Mouse (Mus musculus) common myeloid progenitor, adult 5-6 weeks (primary cell): ENCODE data around the gene Afmid. TPM values are rescaled to one million over a fixed set of nuclear protein-coding genes. Genes with fewer than 3 reads are reported as not detected.
A peak's percentile ranks its signal among the peaks of the same experiment; 100 is the strongest.
"Not testable (repeated sequence)": the region's sequence is repeated elsewhere in the genome, so short reads cannot be mapped to it uniquely, and the experiment has no call there.

Experiments used
- ATAC-seq: replicated peaks from 2 replicates; pipeline ENCODE4 v1.8.0; 2016; ENCODE audit warnings: low read depth, mild to moderate bottlenecking, moderate TSS enrichment, inconsistent platforms; ENCODE audit not compliant: poor library complexity, severe bottlenecking
- total RNA-seq: library from RNA; stranded (forward); fragments of 200-1000, 187-1606 nt; gene quantifications from 2 replicates; pipeline ENCODE4 v1.2.3, GENCODE M21; 2017

Gene Afmid
- total RNA-seq, 1 experiment from 2014 or later, result 0.27 TPM

GRCm38 (mm10) chr11:117792281-117792888, 33.3 kb upstream of the Afmid start:
- peak; percentile 76 for ATAC-seq

- ATAC-seq, result no peak
Observed at GRCm38 (mm10) chr11:117794035-117794551, 31.6 kb upstream of the Afmid start.

DNA sequence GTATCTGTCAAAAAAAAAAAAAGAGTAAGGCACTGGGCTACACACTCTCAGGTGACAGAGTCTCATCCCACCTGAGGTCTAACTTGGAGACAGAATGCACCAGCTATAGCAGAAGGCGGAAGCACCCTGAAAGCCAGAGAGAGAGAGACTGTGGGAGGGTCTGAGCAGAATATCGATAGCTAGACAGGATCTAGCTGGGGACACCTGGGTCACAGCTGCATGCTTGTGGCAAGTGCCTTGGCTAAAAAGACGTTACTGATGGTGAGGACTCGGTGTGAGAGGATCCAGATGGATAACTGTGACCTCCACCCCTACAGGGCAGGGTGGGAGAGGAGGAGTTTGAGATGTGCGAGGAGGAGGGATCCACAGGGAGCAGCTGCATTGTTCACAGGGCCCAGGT, 28.8 kb upstream of the Afmid start:
- ATAC-seq, result no peak

GRCm38 (mm10) chr11:117797511-117798159, 28.1 kb upstream of the Afmid start, which contains the start of gene 6030468B19Rik:
Gene 6030468B19Rik (plus strand): TSS chr11:117797660.
- peak; percentile 30; the same call in 1 of the 2 replicates for ATAC-seq

- peak; percentile 48 for ATAC-seq
Observed at GRCm38 (mm10) chr11:117798160-117798541, 27.6 kb upstream of the Afmid start.

DNA sequence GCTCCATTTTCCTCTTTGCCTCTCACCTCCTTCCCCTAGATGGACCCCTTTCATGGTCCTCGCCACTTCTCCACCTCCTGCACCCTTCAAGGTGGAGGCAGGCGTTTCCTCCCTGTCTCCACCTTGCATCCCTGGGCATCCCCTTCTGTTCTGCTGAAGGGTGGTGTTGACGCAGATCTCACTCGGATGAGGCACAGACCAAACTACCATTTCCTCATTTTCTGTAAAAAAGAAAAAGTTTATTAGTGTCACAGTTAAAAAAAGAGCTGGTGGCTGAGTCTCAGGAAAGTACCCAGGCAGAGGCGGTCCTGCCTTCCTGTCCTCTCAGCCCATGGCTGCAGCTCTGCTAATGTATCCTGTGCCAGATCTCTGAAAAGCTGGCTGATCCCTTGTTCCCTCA, 26.6 kb upstream of the Afmid start:
- ATAC-seq, result peak; percentile 13

DNA sequence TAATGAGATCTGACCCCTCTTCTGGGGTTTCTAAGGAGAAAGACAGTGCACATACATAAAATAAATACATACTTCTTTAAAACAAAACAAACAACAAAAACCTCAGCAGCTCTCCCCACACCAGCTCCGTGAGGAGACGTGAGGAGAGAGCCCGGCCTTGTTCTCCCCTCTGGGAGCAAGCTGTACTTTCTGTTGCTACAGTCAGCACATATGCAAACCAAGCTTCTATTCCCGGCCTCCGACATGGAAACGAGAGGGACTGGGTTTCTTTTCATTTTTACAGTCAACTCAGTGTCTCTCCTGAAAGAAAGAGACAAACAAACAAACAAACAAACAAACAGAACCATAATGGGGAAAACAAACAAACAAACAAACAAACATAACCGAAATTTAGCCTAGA, 25.7 kb upstream of the Afmid start:
- no peak for ATAC-seq

- no peak for ATAC-seq
Observed at GRCm38 (mm10) chr11:117801650-117802049, 24.1 kb upstream of the Afmid start.

DNA sequence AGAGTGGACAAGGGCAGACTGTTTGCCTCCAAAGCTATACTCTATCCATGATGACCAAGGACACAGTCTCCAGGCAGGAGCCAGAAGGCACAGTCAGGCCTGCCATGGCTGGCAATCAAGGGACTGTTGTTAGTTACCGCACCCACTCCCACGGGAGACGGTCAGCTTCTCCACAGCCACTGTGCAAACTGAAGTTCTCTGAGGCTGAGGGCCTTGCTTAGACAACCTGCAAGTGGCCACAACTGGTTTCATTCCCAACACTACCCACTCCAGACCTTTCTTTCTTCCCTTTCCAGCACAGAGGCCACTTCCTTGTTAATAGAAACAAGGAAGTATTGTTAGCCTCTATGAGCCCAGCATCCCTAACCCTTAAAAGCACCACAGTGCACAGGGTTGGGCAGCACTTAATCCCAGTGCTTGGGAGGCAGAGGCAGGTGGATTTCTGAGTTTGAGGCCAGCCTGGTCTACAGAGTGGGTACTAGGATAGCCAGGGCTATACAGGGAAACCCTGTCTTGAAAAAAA, 22.5 kb upstream of the Afmid start:
- ATAC-seq, result no peak

DNA sequence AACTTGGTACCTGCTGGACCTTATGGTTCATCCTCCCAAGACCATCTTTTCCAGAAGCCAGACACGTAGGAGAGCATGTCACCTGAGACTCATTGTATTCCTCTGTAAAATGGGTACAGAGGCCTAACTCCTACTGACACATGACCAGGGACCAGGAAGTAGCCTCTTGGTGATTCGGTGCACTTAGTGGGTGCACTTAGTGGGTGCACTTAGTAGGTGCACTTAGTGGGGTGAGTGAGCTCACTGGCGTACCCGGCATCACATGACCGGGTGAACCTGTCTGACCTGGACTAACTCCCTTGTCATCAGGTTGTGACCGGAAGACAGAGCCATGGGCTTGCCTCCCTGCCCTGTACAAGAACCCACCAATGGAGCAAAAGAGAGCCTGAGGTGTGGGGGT, 18.9 kb upstream of the Afmid start:
- no peak for ATAC-seq

DNA sequence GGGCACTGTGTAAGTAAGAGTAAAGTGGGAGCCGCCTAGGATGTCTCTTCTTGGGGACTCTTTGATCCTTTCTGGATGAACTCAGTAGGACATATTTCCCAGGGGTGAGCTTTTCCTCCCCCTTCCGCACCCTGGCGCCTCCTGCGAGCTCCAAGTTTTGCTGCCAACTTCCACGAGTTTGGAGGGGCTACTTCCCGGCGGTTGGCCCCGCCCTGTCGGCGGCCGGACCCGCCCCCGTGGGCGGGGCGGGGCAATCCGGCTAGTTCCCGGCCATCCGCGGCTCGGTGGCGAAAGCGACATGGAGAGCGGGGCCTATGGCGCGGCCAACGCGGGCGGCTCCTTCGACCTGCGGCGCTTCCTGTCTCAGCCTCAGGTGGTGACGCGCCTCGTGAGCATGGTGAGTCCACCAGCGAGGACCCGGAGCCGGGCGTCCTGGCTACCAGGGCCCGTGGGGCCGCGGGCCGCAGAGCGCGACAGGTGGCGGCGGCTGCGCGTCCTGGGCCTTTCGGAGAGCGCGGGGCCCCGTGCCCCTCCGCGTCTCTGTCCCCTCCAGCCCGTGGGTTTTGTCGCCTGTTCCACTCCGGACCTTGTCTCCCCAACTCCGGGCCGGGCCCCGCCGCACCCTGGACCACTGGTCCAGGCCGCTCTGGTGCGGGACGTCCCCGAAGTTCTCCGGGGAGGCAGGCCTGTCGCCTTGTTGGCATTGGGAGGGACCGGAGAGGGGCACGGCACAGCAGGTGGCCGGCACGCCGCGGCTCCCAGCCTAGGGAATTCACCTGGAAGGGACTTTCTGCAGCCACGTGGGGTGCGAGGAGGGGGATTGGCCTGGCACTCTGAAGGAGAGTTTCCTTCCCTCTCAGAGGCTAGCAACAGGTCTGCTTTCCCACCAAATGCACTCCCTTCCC, 16.1 kb upstream of the Afmid start, which contains the start of the genes Gm20708 and Syngr2:
Gene Gm20708, plus strand, starts transcription at position 262 of the 905 bp plus-strand sequence.
Gene Syngr2, plus strand, starts transcription at position 262 of the 905 bp plus-strand sequence.
- peak; percentile 27 for ATAC-seq

DNA sequence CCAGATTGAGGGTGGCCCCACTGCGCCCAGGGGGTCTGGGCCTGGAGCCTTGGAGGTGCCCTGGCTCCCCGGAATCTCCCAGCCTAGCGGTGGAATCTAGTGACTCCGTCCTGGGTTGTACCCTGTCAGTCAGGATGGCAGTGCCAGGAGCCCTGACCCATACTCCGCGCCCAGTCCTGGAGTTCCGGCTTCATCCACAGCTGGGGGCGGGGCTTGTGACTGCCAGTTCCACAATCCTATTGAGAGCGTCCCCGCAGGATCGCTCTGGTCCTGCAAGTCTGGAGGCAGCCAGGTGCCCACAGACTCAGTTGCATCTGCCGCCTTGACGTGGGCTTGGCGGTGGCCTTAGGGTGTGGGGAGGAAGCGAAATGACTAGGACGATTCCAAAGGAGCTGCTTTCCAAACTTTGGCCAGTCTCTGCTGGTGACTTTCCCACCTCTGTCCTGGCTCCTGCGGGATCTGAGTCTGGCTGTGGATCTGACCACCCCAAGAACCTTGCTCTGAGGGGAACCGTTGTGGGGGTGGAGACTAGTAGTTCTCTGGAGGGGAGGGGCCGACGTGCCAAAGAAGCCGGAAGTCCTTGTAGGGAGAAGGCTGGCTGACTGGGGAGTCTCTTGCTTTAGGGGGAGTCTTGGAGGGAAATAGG, 15.2 kb upstream of the Afmid start:
- peak; percentile 75 for ATAC-seq

DNA sequence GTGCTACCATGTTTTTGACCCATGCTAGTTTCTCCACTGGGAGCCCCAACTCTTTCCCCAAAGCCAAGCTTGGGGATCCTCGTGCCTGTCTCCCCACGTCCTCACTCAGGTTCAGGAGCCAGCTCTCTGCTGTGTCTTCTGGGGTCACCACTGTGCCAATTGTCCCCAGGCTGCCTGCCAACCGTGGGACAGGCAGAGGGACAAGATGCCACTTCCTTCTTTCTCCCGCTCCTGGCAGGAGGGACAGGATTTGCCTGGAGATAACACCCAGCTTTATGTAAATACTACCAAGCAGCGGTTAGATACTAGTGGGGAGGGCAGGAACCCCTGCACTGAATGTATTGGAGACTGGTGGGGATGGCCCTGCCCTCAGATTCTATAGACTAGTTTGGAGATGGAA, 11.9 kb upstream of the Afmid start:
- ATAC-seq, result no peak

- no peak for ATAC-seq
Observed at GRCm38 (mm10) chr11:117814704-117815366, 10.9 kb upstream of the Afmid start.

DNA sequence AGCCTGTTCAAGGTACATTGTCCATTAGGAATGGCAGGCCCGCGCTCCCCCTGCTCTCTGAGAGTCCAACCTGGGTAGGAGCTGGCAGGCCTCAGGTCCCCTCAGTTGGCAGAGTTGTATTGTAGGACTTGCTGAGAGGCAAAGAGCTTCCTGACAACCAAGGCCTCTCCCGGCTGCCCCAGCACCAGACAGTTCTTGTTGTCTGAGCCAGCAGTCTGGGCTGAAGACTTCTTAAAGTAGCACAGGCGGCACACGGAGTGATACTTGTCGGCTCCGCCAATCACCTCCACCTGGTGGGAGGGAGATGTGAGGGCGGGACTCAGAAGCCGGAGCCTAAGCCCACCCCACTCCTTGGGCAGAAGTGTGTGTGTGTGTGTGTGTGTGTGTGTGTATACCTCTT, 9.9 kb upstream of the Afmid start:
- ATAC-seq, result not testable (repeated sequence)

DNA sequence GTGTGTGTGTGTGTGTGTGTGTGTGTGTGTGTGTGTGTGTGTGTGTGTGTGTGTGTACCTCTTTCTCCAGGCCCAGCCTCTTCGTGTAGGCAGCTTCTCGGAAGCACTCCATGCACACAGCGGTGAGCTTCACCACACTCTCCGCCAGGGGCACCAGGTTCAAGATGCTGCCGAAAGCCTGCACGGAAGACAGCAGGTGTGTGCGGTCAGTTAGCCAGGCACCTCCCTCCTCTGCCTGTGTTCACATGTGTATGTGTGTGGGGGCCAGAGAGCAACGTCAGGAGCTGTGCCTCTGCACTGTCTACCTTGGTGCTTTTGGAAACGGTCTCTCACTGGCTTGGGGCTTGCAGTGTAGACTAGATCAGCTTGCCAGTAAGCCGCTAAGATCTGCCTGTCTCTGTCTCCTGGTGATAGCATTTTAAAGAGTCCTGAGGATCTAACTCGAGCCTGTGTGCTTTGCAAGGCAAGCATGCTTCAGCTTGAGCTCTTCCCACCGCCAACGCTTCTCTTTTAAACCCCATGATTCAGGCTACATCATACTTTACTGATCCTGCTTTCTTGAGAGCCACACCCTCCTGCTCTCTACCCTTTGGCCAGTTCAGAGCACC, 9.2 kb upstream of the Afmid start:
- no peak for ATAC-seq

DNA sequence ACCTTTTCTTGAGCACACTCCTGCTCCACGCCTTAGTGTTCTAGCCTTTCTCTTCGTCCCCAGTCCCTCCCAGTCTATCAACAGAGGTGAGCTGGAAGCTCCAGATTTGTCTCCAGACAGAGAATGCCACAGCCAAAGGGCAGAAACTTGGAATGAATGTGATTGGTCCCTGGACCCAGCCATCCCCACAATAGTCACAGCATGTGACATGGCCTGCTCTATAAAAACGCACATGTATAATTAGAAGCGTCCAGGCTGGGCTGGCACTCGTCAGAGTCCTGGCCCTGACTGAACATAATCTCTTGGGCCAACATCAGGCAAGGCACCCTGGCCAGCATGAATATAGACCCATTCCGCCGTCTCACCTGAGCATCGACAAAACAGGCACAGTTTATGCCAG, 6.6 kb upstream of the Afmid start:
- no peak for ATAC-seq

DNA sequence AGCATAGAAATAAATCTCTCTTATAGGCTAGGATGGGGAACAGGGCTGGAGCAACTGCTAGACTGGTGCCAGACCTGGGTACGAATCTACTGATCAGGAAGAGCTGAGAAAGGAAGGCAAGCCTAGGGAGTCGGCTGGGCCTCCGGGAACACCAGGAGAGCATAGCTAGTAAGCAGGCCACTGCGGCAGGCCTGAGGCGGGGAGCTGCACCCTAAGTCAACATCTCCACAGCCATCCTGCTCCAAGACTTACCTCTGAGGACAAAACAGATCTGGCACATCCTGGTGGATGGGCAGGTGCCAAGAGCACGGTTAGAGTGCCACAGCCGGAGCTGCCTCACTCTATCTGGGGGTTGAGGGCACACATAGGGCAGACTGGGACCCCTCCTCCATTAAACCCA, 5.6 kb upstream of the Afmid start:
- ATAC-seq, result no peak

DNA sequence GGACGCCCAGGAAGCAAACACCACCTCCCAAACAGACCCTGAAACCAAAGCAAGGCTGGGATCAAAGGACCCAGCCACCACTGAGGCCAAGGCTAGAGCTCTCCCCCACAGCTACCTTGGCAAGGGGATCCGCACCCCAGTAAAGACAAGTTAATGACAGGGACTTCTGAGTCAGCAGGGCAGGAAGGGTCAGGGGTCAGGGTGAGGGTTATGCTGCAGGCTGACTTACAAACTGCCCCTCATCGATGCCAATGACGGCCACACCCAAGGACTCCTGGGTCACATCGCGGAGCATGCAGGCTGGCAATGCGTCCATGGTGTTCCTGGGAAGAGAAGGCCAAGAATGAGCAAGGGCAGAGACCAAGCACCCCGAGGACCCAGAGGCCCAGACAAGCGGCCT, 3.9 kb upstream of the Afmid start:
- no peak for ATAC-seq
